Mouse (Mus musculus) left cerebral cortex, adult 8-10 months (tissue): ENCODE results near the gene Grk6. TPM values are rescaled to one million over a fixed set of nuclear protein-coding genes. Genes with fewer than 3 reads are reported as not detected.

ENCODE experiments used
- microRNA-seq, 2 experiments: library from miRNA; unstranded; fragments of <30 nt; microRNA quantifications; one replicate each; pipeline ENCODE4 v1.2.0; 2022
- total RNA-seq, 4 experiments: library from RNA; stranded (reverse); gene quantifications; 2 replicates each; pipeline ENCODE4 v1.2.4; 2022

Gene Grk6
- total RNA-seq, 4 experiments from 2014 or later: 60.0 to 65.3 (median 61.9) TPM

Small RNA genes lying within 50 kb of the gene (microRNA-seq; reads per million reads assigned to microRNA genes)
- 3.3 to 3.6 reads per million in 2 experiments for gene Mir6943
- gene Mir6944: 31.3 to 34.6 reads per million in 2 experiments
- gene Mir6945: 8.6 to 12.4 reads per million in 2 experiments

Other genes starting within 250 kb of the Grk6 start
- 100 to 1,000 TPM; 108 to 137 (median 123) TPM for gene Nsd1, start 235.3 kb upstream of the Grk6 start, total RNA-seq
- 100 to 1,000 TPM; 163 to 176 (median 166) TPM for gene Prelid1, start 124.6 kb upstream of the Grk6 start, total RNA-seq
- gene Rab24, start 123.1 kb upstream of the Grk6 start, total RNA-seq: 10 to 100 TPM; 74.1 to 86.1 (median 81.0) TPM
- 1 to 10 TPM in 2 of 4 experiments, under 1 TPM in 2; 0.65 to 1.6 (median 0.97) TPM for gene Mxd3, start 115.2 kb upstream of the Grk6 start, total RNA-seq
- 10 to 100 TPM; 47.2 to 56.7 (median 49.1) TPM for gene Lman2, start 82.3 kb upstream of the Grk6 start, total RNA-seq
- gene Rgs14, start 75.3 kb upstream of the Grk6 start, total RNA-seq: 10 to 100 TPM; 54.2 to 59.0 (median 55.0) TPM
- gene Slc34a1, start 46.9 kb upstream of the Grk6 start, total RNA-seq: under 1 TPM in 2 of 4 experiments, not detected in 2; 0.16 to 0.17 TPM
- gene Pfn3, start 29.8 kb upstream of the Grk6 start, total RNA-seq: not detected
- gene F12, start 18.3 kb upstream of the Grk6 start, total RNA-seq: under 1 TPM; 0.39 to 0.98 (median 0.75) TPM
- 10 to 100 TPM; 50.8 to 62.7 (median 59.7) TPM for gene Prr7, start 19.2 kb downstream of the Grk6 start, total RNA-seq
- 100 to 1,000 TPM; 216 to 253 (median 234) TPM for gene Dbn1, start 43.0 kb downstream of the Grk6 start, total RNA-seq
- gene Pdlim7, start 68.6 kb downstream of the Grk6 start, total RNA-seq: 10 to 100 TPM; 78.3 to 93.8 (median 85.9) TPM
- gene Dok3, start 84.2 kb downstream of the Grk6 start, total RNA-seq: 1 to 10 TPM; 3.7 to 6.3 (median 5.2) TPM
- gene Ddx41, start 91.6 kb downstream of the Grk6 start, total RNA-seq: 10 to 100 TPM; 44.5 to 55.2 (median 48.2) TPM
- gene Fam193b, start 126.0 kb downstream of the Grk6 start, total RNA-seq: 10 to 100 TPM; 73.2 to 80.1 (median 73.8) TPM
- 100 to 1,000 TPM; 125 to 136 (median 132) TPM for gene Tmed9, start 128.7 kb downstream of the Grk6 start, total RNA-seq
- gene B4galt7, start 154.8 kb downstream of the Grk6 start, total RNA-seq: 10 to 100 TPM; 24.5 to 26.2 (median 25.5) TPM
- gene Caml, start 177.9 kb downstream of the Grk6 start, total RNA-seq: 10 to 100 TPM; 37.7 to 49.5 (median 43.4) TPM
- gene Ddx46, start 190.0 kb downstream of the Grk6 start, total RNA-seq: 10 to 100 TPM; 39.6 to 48.5 (median 45.3) TPM
- gene B230219D22Rik, start 248.1 kb downstream of the Grk6 start, total RNA-seq: 10 to 100 TPM; 65.8 to 72.3 (median 68.7) TPM